ENCODE assay signal across 8 mouse cellular contexts in genomic region chr10:81570238-81570800, GRCm38 (mm10). TPM values are rescaled to one million over a fixed set of nuclear protein-coding genes. Genes with fewer than 3 reads are reported as not detected.
DNase-seq lines count a peak whose midpoint lies in the region; ATAC-seq and TF ChIP-seq lines count a peak whose summit lies in the region.

No protein-coding gene starts in this region.

- dilution Hi-C loops in CH12.LX (cut with MboI; ENCODE audit: extremely low pct_ligation_motif_present, extremely low pct_unique_long_range_greater_than_20kb, low sequenced_read_pairs): no loop called here

- no peak for TF ChIP-seq EP300 in CH12.LX (IDR thresholded peaks at IDR 0.05; ENCODE audit: low read length)

- H3K79me2 ChIP-seq in CH12.LX (replicated peaks; ENCODE audit: control insufficient read depth, extremely low read depth, insufficient read depth, poor library complexity, severe bottlenecking): no peaks in the 10 kb centered on the region

- DNase-seq in heart, postnatal 10 days: no peak
- DNase-seq in CH12.LX (ENCODE audit: extremely low read depth): no peak
- peak; percentile 82 for DNase-seq in forebrain, embryonic 10.5 days (ENCODE audit: extremely low spot score, low spot score)
- DNase-seq in frontal cortex, postnatal 36 days (ENCODE audit: low spot score in 2 of 2): no peak
- DNase-seq in urinary bladder, postnatal 4 days (ENCODE audit: low spot score in 2 of 2): no peak
- no peak for DNase-seq in frontal cortex, postnatal 25 days (ENCODE audit: low spot score in 2 of 2)

- in situ Hi-C loops in CH12.LX (cut with MboI; ENCODE audit: low pct_ligation_motif_present, low pct_unique_long_range_greater_than_20kb, low sequenced_read_pairs): no loop called here

- H3K4me1 ChIP-seq in heart, embryonic 12.5 days (replicated peaks): peaks cover 59% of the 10 kb centered on the region
- H3K4me1 ChIP-seq in CH12.LX (ENCODE audit: control insufficient read depth in 1 of 2, insufficient read depth in 2 of 2): peaks cover 0 to 9% of the 10 kb centered on the region in 2 experiments; a peak in 2 of 4 replicates
- peaks cover 97% of the 10 kb centered on the region for H3K4me1 ChIP-seq in forebrain, embryonic 10.5 days
- peaks cover 73% of the 10 kb centered on the region for H3K4me1 ChIP-seq in liver, embryonic 12.5 days

- ATAC-seq in heart, embryonic 12.5 days (ENCODE audit: insufficient number of reproducible peaks, low FRiP score): no peak
- no peak for ATAC-seq in liver, embryonic 12.5 days

- no peak for TF ChIP-seq RAD21 in CH12.LX (IDR thresholded peaks at IDR 0.05; ENCODE audit: low read depth, low read length)

- TF ChIP-seq POLR2A in CH12.LX (IDR thresholded peaks at IDR 0.05; ENCODE audit: low read depth, low read length): no peak

- peaks cover 18% of the 10 kb centered on the region for H3K36me3 ChIP-seq in heart, embryonic 12.5 days
- peaks cover 5 to 10% of the 10 kb centered on the region in 2 experiments for H3K36me3 ChIP-seq in CH12.LX (replicated peaks in 1 of 2; ENCODE audit: control insufficient read depth in 1 of 2, insufficient read depth in 1 of 2, low read length in 1 of 2)
- H3K36me3 ChIP-seq in forebrain, embryonic 10.5 days (replicated peaks): peaks cover 22% of the 10 kb centered on the region
- H3K36me3 ChIP-seq in liver, embryonic 12.5 days: peaks cover 12% of the 10 kb centered on the region

- H3K4me3 ChIP-seq in heart, embryonic 12.5 days: peak overlapping the region; percentile 48
- peak overlapping the region in 1 of 3 experiments; percentile 61 for H3K4me3 ChIP-seq in CH12.LX (replicated peaks in 1 of 3; ENCODE audit: low read depth in 2 of 3, low read length in 2 of 3, poor library complexity in 1 of 3)
- H3K4me3 ChIP-seq in forebrain, embryonic 10.5 days: peak overlapping the region; percentile 50
- H3K4me3 ChIP-seq in liver, embryonic 12.5 days: peak overlapping the region; percentile 65

- no peaks in the 10 kb centered on the region for H3K9me3 ChIP-seq in heart, embryonic 12.5 days (replicated peaks)
- peaks cover 7% of the 10 kb centered on the region for H3K9me3 ChIP-seq in CH12.LX (replicated peaks; ENCODE audit: low read length)
- H3K9me3 ChIP-seq in forebrain, embryonic 10.5 days: peaks cover 4% of the 10 kb centered on the region; the same call in 1 of the 2 replicates
- H3K9me3 ChIP-seq in liver, embryonic 12.5 days (replicated peaks): no peaks in the 10 kb centered on the region

- H3K27me3 ChIP-seq in heart, embryonic 12.5 days (replicated peaks): 0 out of 2 replicates have a peak, but pooled peaks cover 6% of the 10 kb centered on the region
- H3K27me3 ChIP-seq in CH12.LX (replicated peaks): peaks cover 96% of the 10 kb centered on the region
- peaks cover 85% of the 10 kb centered on the region for H3K27me3 ChIP-seq in forebrain, embryonic 10.5 days (ENCODE audit: poor library complexity, severe bottlenecking)
- H3K27me3 ChIP-seq in liver, embryonic 12.5 days (replicated peaks): peaks cover 51% of the 10 kb centered on the region

- H3K9ac ChIP-seq in heart, embryonic 12.5 days: peak overlapping the region; percentile 71
- peak overlapping the region; percentile 35; the same call in 1 of the 2 replicates for H3K9ac ChIP-seq in CH12.LX (ENCODE audit: insufficient read depth, low read depth)
- H3K9ac ChIP-seq in liver, embryonic 12.5 days: peak overlapping the region; percentile 74

- peak overlapping the region; percentile 83 for H3K4me2 ChIP-seq in heart, embryonic 12.5 days
- H3K4me2 ChIP-seq in CH12.LX (ENCODE audit: insufficient read depth, low read depth, poor library complexity, severe bottlenecking): peak overlapping the region; percentile 94
- peak overlapping the region; percentile 93 for H3K4me2 ChIP-seq in liver, embryonic 12.5 days

- H3K27ac ChIP-seq in heart, embryonic 12.5 days (ENCODE audit: poor library complexity, severe bottlenecking): peak overlapping the region; percentile 92
- no peak overlapping the region for H3K27ac ChIP-seq in CH12.LX (ENCODE audit: insufficient read depth, low read depth)
- H3K27ac ChIP-seq in forebrain, embryonic 10.5 days: peak overlapping the region; percentile 78
- peak overlapping the region; percentile 83 for H3K27ac ChIP-seq in liver, embryonic 12.5 days

- 5% methylated on average over 11 of the region's 11 CpGs for WGBS in heart, embryonic 12.5 days
- 1% methylated on average over 11 of the region's 11 CpGs for WGBS in forebrain, embryonic 10.5 days
- 13% methylated on average over 9 of the region's 11 CpGs for WGBS in liver, embryonic 12.5 days (ENCODE audit: insufficient replicate concordance)

- TF ChIP-seq CTCF in CH12.LX (conservative IDR thresholded peaks at IDR 0.05 in 1 of 2, IDR thresholded peaks at IDR 0.05 in 1 of 2; ENCODE audit: low read depth in 2 of 2, low read length in 2 of 2): no peak

- intact Hi-C loops in heart, postnatal 10 days (cut with DNase I): no loop called here

TF ChIP-seq in CH12.LX, 34 proteins besides CTCF, POLR2A, EP300 and RAD21:
- TF ChIP-seq E2F4 (IDR thresholded peaks at IDR 0.05; ENCODE audit: insufficient replicate concordance, low read depth, low read length): no peak
- TF ChIP-seq MAX (IDR thresholded peaks at IDR 0.05; ENCODE audit: low read length): no peak
- no peak for TF ChIP-seq SIN3A (IDR thresholded peaks at IDR 0.05; ENCODE audit: low read length)
- TF ChIP-seq UBTF (IDR thresholded peaks at IDR 0.05; ENCODE audit: low read depth, low read length): no peak
- TF ChIP-seq MAZ (IDR thresholded peaks at IDR 0.05; ENCODE audit: low read depth, low read length): no peak
- TF ChIP-seq CHD1 (IDR thresholded peaks at IDR 0.05; ENCODE audit: low read depth, low read length): no peak
TF ChIP-seq in CH12.LX: peak in this region for 0.

RNA-seq across cellular contexts. Expression of gene Tle2, which starts 4.0 kb away (rescaled TPM):
- polyA plus RNA-seq in heart, embryonic 12.5 days (2016; fragmentation: Nextera tagmentation; extraction: Ambion mirVana): 25.8 and 30.8 TPM in 2 replicates
- 10 to 100 TPM in 1 of 2 experiments, 1 to 10 TPM in 1; 8.1 to 11.2 TPM for total RNA-seq in heart, postnatal 10 days (2021)
- total RNA-seq in CH12.LX (2012; rRNA removed): 0.30 TPM in 1 of 2 replicates, not detected in the other
- not detected in 2 replicates for total RNA-seq in CH12.LX (2014; rRNA removed)
- polyA plus RNA-seq in CH12.LX (2012; ENCODE audit: insufficient read length, low read depth): 0.29 TPM in 1 of 2 replicates, not detected in the other
- 4.1 and 4.3 TPM in 2 replicates for polyA plus RNA-seq in forebrain, embryonic 10.5 days (2016; fragmentation: Nextera tagmentation; extraction: Ambion mirVana)
- polyA plus RNA-seq in liver, embryonic 12.5 days (2016; fragmentation: Nextera tagmentation; extraction: Ambion mirVana): 4.8 and 5.1 TPM in 2 replicates

RNA-seq across cellular contexts. Expression of gene Aes, which starts 11.0 kb away (rescaled TPM):
- polyA plus RNA-seq in heart, embryonic 12.5 days (2016; fragmentation: Nextera tagmentation; extraction: Ambion mirVana): 636 and 677 TPM in 2 replicates
- 100 to 1,000 TPM; 867 to 890 TPM for total RNA-seq in heart, postnatal 10 days (2021)
- total RNA-seq in CH12.LX (2012; rRNA removed) (93.5 and 114 TPM in 2 replicates), CH12.LX (2014; rRNA removed) (7.3 and 11.5 TPM in 2 replicates)
- 23.4 and 25.1 TPM in 2 replicates for polyA plus RNA-seq in CH12.LX (2012; ENCODE audit: insufficient read length, low read depth)
- polyA plus RNA-seq in forebrain, embryonic 10.5 days (2016; fragmentation: Nextera tagmentation; extraction: Ambion mirVana): 276 and 283 TPM in 2 replicates
- 263 and 270 TPM in 2 replicates for polyA plus RNA-seq in liver, embryonic 12.5 days (2016; fragmentation: Nextera tagmentation; extraction: Ambion mirVana)

RNA-seq across cellular contexts. Expression of gene Gna11, which starts 25.3 kb away (rescaled TPM):
- polyA plus RNA-seq in heart, embryonic 12.5 days (2016; fragmentation: Nextera tagmentation; extraction: Ambion mirVana): 58.4 and 66.2 TPM in 2 replicates
- 10 to 100 TPM; 59.2 to 60.6 TPM for total RNA-seq in heart, postnatal 10 days (2021)
- 7.2 and 9.0 TPM in 2 replicates for total RNA-seq in CH12.LX (2012; rRNA removed)
- 4.1 and 4.3 TPM in 2 replicates for total RNA-seq in CH12.LX (2014; rRNA removed)
- 6.9 and 8.7 TPM in 2 replicates for polyA plus RNA-seq in CH12.LX (2012; ENCODE audit: insufficient read length, low read depth)
- 73.4 and 77.2 TPM in 2 replicates for polyA plus RNA-seq in forebrain, embryonic 10.5 days (2016; fragmentation: Nextera tagmentation; extraction: Ambion mirVana)
- polyA plus RNA-seq in liver, embryonic 12.5 days (2016; fragmentation: Nextera tagmentation; extraction: Ambion mirVana): 27.7 and 28.3 TPM in 2 replicates

RNA-seq across cellular contexts. Expression of gene Tle6, which starts 30.6 kb away (rescaled TPM):
- polyA plus RNA-seq in heart, embryonic 12.5 days (2016; fragmentation: Nextera tagmentation; extraction: Ambion mirVana): 27.2 and 27.4 TPM in 2 replicates
- 10 to 100 TPM; 10.2 to 11.1 TPM for total RNA-seq in heart, postnatal 10 days (2021)
- total RNA-seq in CH12.LX (2012; rRNA removed): 1.2 and 1.3 TPM in 2 replicates
- total RNA-seq in CH12.LX (2014; rRNA removed): 0.30 and 1.2 TPM in 2 replicates
- polyA plus RNA-seq in CH12.LX (2012; ENCODE audit: insufficient read length, low read depth): 0.39 and 0.63 TPM in 2 replicates
- polyA plus RNA-seq in forebrain, embryonic 10.5 days (2016; fragmentation: Nextera tagmentation; extraction: Ambion mirVana): 2.8 and 3.1 TPM in 2 replicates
- 8.1 and 12.1 TPM in 2 replicates for polyA plus RNA-seq in liver, embryonic 12.5 days (2016; fragmentation: Nextera tagmentation; extraction: Ambion mirVana)

RNA-seq across cellular contexts. Expression of gene BC025920, which starts 35.8 kb away (rescaled TPM):
- polyA plus RNA-seq in heart, embryonic 12.5 days (2016; fragmentation: Nextera tagmentation; extraction: Ambion mirVana): 0.50 and 0.72 TPM in 2 replicates
- total RNA-seq in heart, postnatal 10 days (2021): 1 to 10 TPM; 1.3 to 1.4 TPM
- total RNA-seq in CH12.LX (2012; rRNA removed) (1.5 and 2.3 TPM in 2 replicates), CH12.LX (2014; rRNA removed) (1.4 and 1.7 TPM in 2 replicates)
- polyA plus RNA-seq in CH12.LX (2012; ENCODE audit: insufficient read length, low read depth): 1.6 and 2.3 TPM in 2 replicates
- polyA plus RNA-seq in forebrain, embryonic 10.5 days (2016; fragmentation: Nextera tagmentation; extraction: Ambion mirVana): 1.6 and 2.1 TPM in 2 replicates
- polyA plus RNA-seq in liver, embryonic 12.5 days (2016; fragmentation: Nextera tagmentation; extraction: Ambion mirVana): 0.46 and 0.78 TPM in 2 replicates

Comparison
In these comparisons a context has a peak if more than half of its experiments do, and no peak if none do; other contexts are left out.
1. RNA of gene Aes, which starts 11.0 kb away (polyA plus RNA-seq): 636 to 677 TPM in heart, embryonic 12.5 days, 276 to 283 TPM in forebrain, embryonic 10.5 days and 263 to 270 TPM in liver, embryonic 12.5 days; 23.4 to 25.1 TPM in CH12.LX; every median in the first group is over 10 times any median in the second.
2. Peak in every context shown above with its lines, with median percentiles within 50 percentile points of each other: H3K4me2 ChIP-seq and H3K9ac ChIP-seq.